Mouse (Mus musculus): Measurements from ENCODE around the gene Trappc1.

GRCm38 (mm10) chr11:69364910-69365309, 41.1 kb downstream of the Trappc1 start:
- TF ChIP-seq JUND (conservative IDR thresholded peaks at IDR 0.05; ENCODE audit: low read depth, low read length) (no peak), POLR2A (IDR thresholded peaks at IDR 0.05; ENCODE audit: low read depth, low read length) (no peak), BHLHE40 (IDR thresholded peaks at IDR 0.05; ENCODE audit: low read depth, low read length) (no peak), CTCF (conservative IDR thresholded peaks at IDR 0.05 in 1 of 2, IDR thresholded peaks at IDR 0.05 in 1 of 2; ENCODE audit: low read depth in 2 of 2, low read length in 2 of 2) (no peak), EP300 (IDR thresholded peaks at IDR 0.05; ENCODE audit: low read length) (no peak), PAX5 (IDR thresholded peaks at IDR 0.05; ENCODE audit: low read length) (no peak), POLR2AphosphoS2 (IDR thresholded peaks at IDR 0.05; ENCODE audit: low read depth, low read length) (no peak), KAT2A (IDR thresholded peaks at IDR 0.05; ENCODE audit: insufficient replicate concordance, low read length) (no peak), TCF12 (IDR thresholded peaks at IDR 0.05; ENCODE audit: low read depth, low read length) (no peak), NELFE (IDR thresholded peaks at IDR 0.05; ENCODE audit: low read depth, low read length) (no peak)

Data from CH12.LX (cell line).